In the genomic region with DNA sequence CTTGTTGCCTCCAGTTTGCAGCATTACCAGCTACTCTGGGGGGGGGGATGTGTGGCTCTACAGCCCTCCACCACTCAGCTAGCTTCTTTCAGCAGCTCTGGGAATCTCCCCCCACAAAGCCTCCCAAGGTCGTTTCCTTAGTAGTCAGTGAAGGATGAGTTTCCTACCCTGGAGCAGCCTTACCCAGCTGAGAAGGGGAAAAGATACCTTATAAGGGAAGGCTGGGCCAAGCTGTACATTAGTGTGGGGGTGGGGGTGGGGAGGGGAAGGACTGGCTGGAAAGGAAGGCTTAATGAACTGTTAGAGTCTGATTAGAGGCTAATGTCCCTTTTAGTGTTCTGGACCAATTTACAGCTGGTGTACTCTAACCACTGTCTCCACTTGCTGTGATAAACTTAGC, we compare ENCODE assay signal across 14 mouse cellular contexts.
DNase-seq lines count a peak whose midpoint lies in the region; ATAC-seq lines count a peak whose summit lies in the region.
"Had no signal": no experiment of that assay in that cellular context is flagged by ENCODE, and none has a peak within 500 bp of the region (broad histone marks: within the 10 kb centered on the region; RNA-seq: fewer than 3 reads in every experiment).

No protein-coding gene starts in this region.

- 13% methylated on average over 1 of the region's 1 CpGs for WGBS in lung, embryonic 15.5 days
- WGBS in embryonic facial prominence, embryonic 10.5 days, result 7% methylated on average over 1 of the region's 1 CpGs
- 14% methylated on average over 1 of the region's 1 CpGs for WGBS in hindbrain, embryonic 14.5 days
- 14% methylated on average over 1 of the region's 1 CpGs for WGBS in stomach, embryonic 14.5 days
- WGBS in forebrain, embryonic 13.5 days, result 9% methylated on average over 1 of the region's 1 CpGs

- H3K27ac ChIP-seq in lung, embryonic 15.5 days, result peak overlapping the region; percentile 53
- H3K27ac ChIP-seq in embryonic facial prominence, embryonic 10.5 days (replicated peaks), result peak overlapping the region; percentile 14; the same call in 1 of the 2 replicates
- no peak overlapping the region for H3K27ac ChIP-seq in hindbrain, embryonic 14.5 days
- H3K27ac ChIP-seq in stomach, embryonic 14.5 days (ENCODE audit: low read length), result peak overlapping the region; percentile 39; the same call in 1 of the 2 replicates
- no peak overlapping the region for H3K27ac ChIP-seq in forebrain, embryonic 13.5 days
- H3K27ac ChIP-seq: heart, adult 2 months had no signal

- no peaks in the 10 kb centered on the region for H3K9me3 ChIP-seq in lung, embryonic 15.5 days
- H3K9me3 ChIP-seq in embryonic facial prominence, embryonic 10.5 days, result no peaks in the 10 kb centered on the region
- no peaks in the 10 kb centered on the region for H3K9me3 ChIP-seq in hindbrain, embryonic 14.5 days (ENCODE audit: control insufficient read depth, low read length)
- no peaks in the 10 kb centered on the region for H3K9me3 ChIP-seq in stomach, embryonic 14.5 days (ENCODE audit: control insufficient read depth, low read depth, low read length)
- H3K9me3 ChIP-seq in forebrain, embryonic 13.5 days (replicated peaks), result no peaks in the 10 kb centered on the region

- no peak overlapping the region for H3K4me3 ChIP-seq in lung, embryonic 15.5 days
- no peak overlapping the region for H3K4me3 ChIP-seq in embryonic facial prominence, embryonic 10.5 days
- no peak overlapping the region for H3K4me3 ChIP-seq in hindbrain, embryonic 14.5 days (replicated peaks; ENCODE audit: low read length)
- H3K4me3 ChIP-seq in stomach, embryonic 14.5 days (ENCODE audit: low read depth, low read length), result no peak overlapping the region
- H3K4me3 ChIP-seq in forebrain, embryonic 13.5 days, result no peak overlapping the region
- H3K4me3 ChIP-seq: heart, adult 2 months had no signal

- H3K36me3 ChIP-seq in lung, embryonic 15.5 days, result no peaks in the 10 kb centered on the region
- H3K36me3 ChIP-seq in embryonic facial prominence, embryonic 10.5 days (replicated peaks), result peaks cover 7% of the 10 kb centered on the region
- no peaks in the 10 kb centered on the region for H3K36me3 ChIP-seq in hindbrain, embryonic 14.5 days (replicated peaks; ENCODE audit: control insufficient read depth, insufficient read depth)
- peaks cover 3% of the 10 kb centered on the region; the same call in 1 of the 2 replicates for H3K36me3 ChIP-seq in stomach, embryonic 14.5 days (ENCODE audit: control insufficient read depth, insufficient read depth, low read length)
- H3K36me3 ChIP-seq in forebrain, embryonic 13.5 days (ENCODE audit: poor library complexity, severe bottlenecking), result peaks cover 2% of the 10 kb centered on the region; the same call in 1 of the 2 replicates

- no peaks in the 10 kb centered on the region for H3K27me3 ChIP-seq in lung, embryonic 15.5 days
- H3K27me3 ChIP-seq in embryonic facial prominence, embryonic 10.5 days (replicated peaks; ENCODE audit: low read depth, poor library complexity, severe bottlenecking), result no peaks in the 10 kb centered on the region
- H3K27me3 ChIP-seq in hindbrain, embryonic 14.5 days (ENCODE audit: control insufficient read depth, insufficient read depth, low read length), result no peaks in the 10 kb centered on the region
- no peaks in the 10 kb centered on the region for H3K27me3 ChIP-seq in stomach, embryonic 14.5 days (ENCODE audit: control insufficient read depth, insufficient read depth, low read length)
- H3K27me3 ChIP-seq in forebrain, embryonic 13.5 days, result no peaks in the 10 kb centered on the region

- intact Hi-C loops in left cerebral cortex, postnatal 4 days (cut with DNase I), result no loop called here

- no peak overlapping the region for H3K9ac ChIP-seq in lung, embryonic 15.5 days
- H3K9ac ChIP-seq in hindbrain, embryonic 14.5 days, result no peak overlapping the region
- H3K9ac ChIP-seq in stomach, embryonic 14.5 days (replicated peaks; ENCODE audit: low read depth, low read length), result no peak overlapping the region
- no peak overlapping the region for H3K9ac ChIP-seq in forebrain, embryonic 13.5 days

- peak; percentile 93 for ATAC-seq in lung, embryonic 15.5 days (ENCODE audit: borderline replicate concordance, extremely low read depth, low FRiP score, low TSS enrichment)
- peak; percentile 11; the same call in 1 of the 2 replicates for ATAC-seq in hindbrain, embryonic 14.5 days (ENCODE audit: low FRiP score)
- peak; percentile 76; the same call in 1 of the 2 replicates for ATAC-seq in stomach, embryonic 14.5 days (ENCODE audit: insufficient number of reproducible peaks, insufficient read depth, low FRiP score, low read depth)
- ATAC-seq in forebrain, embryonic 13.5 days, result no peak

- H3K4me1 ChIP-seq in lung, embryonic 15.5 days, result peaks cover 12% of the 10 kb centered on the region; the same call in 1 of the 2 replicates
- H3K4me1 ChIP-seq in embryonic facial prominence, embryonic 10.5 days, result peaks cover 30% of the 10 kb centered on the region
- H3K4me1 ChIP-seq in hindbrain, embryonic 14.5 days (replicated peaks; ENCODE audit: control insufficient read depth, insufficient read depth, low read length), result peaks cover 8% of the 10 kb centered on the region; the same call in 1 of the 2 replicates
- H3K4me1 ChIP-seq in stomach, embryonic 14.5 days (ENCODE audit: control insufficient read depth, insufficient read depth, low read length), result peaks cover 13% of the 10 kb centered on the region
- peaks cover 13% of the 10 kb centered on the region; the same call in 1 of the 2 replicates for H3K4me1 ChIP-seq in forebrain, embryonic 13.5 days

- no peak for DNase-seq in lung, postnatal 4 days
- peak; percentile 26 for DNase-seq in embryonic facial prominence, embryonic 10.5 days (ENCODE audit: low spot score)
- DNase-seq in hindbrain, embryonic 14.5 days (ENCODE audit: low spot score), result no peak
- no peak for DNase-seq in left cerebral cortex, postnatal 4 days
- no peak for DNase-seq in gastrocnemius, postnatal 4 days (ENCODE audit: low spot score in 2 of 2)
- DNase-seq: cerebellum, adult 2 months; heart, adult 2 months; layer of hippocampus, adult 9-11 months; lung, postnatal 14 days; midbrain, embryonic 14.5 days; right cerebral cortex, postnatal 4 days had no signal

- no peak overlapping the region for H3K4me2 ChIP-seq in lung, embryonic 15.5 days
- H3K4me2 ChIP-seq in hindbrain, embryonic 14.5 days (replicated peaks), result no peak overlapping the region
- no peak overlapping the region for H3K4me2 ChIP-seq in stomach, embryonic 14.5 days (replicated peaks; ENCODE audit: low read depth, low read length)
- no peak overlapping the region for H3K4me2 ChIP-seq in forebrain, embryonic 13.5 days

Comparison
In these comparisons a context has a peak if more than half of its experiments do, and no peak if none do; other contexts are left out.
1. H3K27ac ChIP-seq: peak in lung, embryonic 15.5 days (single experiment), embryonic facial prominence, embryonic 10.5 days (single experiment) and stomach, embryonic 14.5 days (single experiment); none in hindbrain, embryonic 14.5 days (single experiment) and forebrain, embryonic 13.5 days (single experiment).